Mouse (Mus musculus): ENCODE data around the gene Zfp787.

DNA sequence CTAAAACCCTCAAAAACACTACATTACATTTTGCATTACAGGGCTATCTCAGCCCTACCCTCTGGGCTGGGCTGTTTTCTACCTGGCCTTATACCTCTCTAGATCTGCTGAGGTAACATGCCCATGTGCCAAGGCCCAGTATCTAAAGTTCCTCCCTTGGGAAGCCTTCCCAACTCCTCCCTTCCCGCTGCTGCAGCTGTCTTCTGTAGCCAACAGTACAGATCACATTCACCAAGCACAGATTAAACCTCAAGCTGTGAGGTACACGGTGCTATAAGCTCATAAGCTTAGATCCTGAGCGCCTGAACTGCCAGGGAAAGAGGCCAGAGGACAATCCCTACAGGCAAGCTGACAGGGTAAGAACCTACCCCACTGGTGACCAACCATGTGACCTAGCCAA, 3.8 kb downstream of the Zfp787 start:
- TF ChIP-seq CTCF (IDR thresholded peaks at IDR 0.05; ENCODE audit: low read depth): no peak
- TF ChIP-seq EP300 (IDR thresholded peaks at IDR 0.05; ENCODE audit: low read depth): no peak

Data from liver, postnatal 0 days (tissue).